17 mouse cellular contexts compared by ENCODE assay signal in genomic region chr13:76560918-76561317, GRCm38 (mm10).
DNase-seq lines count a peak whose midpoint lies in the region; ATAC-seq lines count a peak whose summit lies in the region.
"Had no signal": no experiment of that assay in that cellular context is flagged by ENCODE, and none has a peak within 500 bp of the region (broad histone marks: within the 10 kb centered on the region; RNA-seq: fewer than 3 reads in every experiment).

No protein-coding gene starts in this region.

- ATAC-seq in common myeloid progenitor, adult 5-6 weeks (replicated peaks; ENCODE audit: low read depth, poor library complexity, severe bottlenecking): peak; percentile 60
- ATAC-seq in granulocyte monocyte progenitor cell, adult 5-6 weeks (replicated peaks; ENCODE audit: poor library complexity, severe bottlenecking): peak; percentile 77
- ATAC-seq in megakaryocyte progenitor cell, adult 5-6 weeks (replicated peaks; ENCODE audit: poor library complexity): peak; percentile 68
- ATAC-seq in monocyte, adult 5-6 weeks (replicated peaks; ENCODE audit: insufficient number of reproducible peaks, low FRiP score, low TSS enrichment, poor library complexity, severe bottlenecking): no peak
- ATAC-seq: forebrain, embryonic 13.5 days; forebrain, embryonic 15.5 days; forebrain, postnatal 0 days had no signal

- DNase-seq in spleen, adult 18-20 months: no peak
- DNase-seq: adrenal gland, adult 2 months; adrenal gland, postnatal 10 days; adrenal gland, postnatal 25 days; cerebellum, adult 11 months; cerebellum, adult 18-20 months; cerebellum, adult 8-10 months; cerebellum, adult 9-11 months; cerebellum, postnatal 14 days; cerebellum, postnatal 36 days; forebrain, postnatal 0 days had no signal
